Mouse (Mus musculus): Measurements from ENCODE around the gene Trim2.

The Trim2 gene

DNA sequence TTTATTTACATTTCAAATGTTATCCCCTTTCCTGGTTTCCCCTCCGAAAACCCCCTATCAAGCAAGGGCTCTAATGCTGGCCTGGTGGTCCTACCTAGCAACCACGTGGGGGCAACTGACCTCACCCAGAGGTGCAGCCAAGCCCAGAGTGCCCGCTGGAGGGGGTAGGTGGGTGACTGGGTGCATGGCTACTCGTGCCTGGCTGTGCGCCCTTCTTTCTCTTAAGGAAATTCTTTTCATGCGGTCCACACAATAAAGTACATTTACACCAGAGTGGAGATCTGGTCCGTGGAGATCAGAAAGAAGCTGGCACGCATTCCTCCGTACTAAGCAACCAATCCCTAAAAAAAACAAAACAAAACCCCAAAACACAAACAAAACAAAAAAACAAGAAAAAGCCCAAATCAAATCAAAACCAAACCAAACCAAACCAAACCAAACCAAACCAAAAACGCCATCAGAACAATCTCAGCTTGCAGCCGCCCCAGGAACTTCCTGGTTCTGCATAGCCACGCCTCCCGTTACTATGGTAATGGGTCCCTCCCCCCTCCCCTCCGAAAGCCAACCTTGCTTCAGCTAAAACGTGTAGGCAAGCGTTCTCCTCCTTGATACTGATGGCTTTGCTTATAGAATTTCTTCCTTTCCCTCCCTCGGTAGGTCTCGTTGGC lies 78.3 kb downstream of the Trim2 start:
- in situ Hi-C loops (cut with MboI): no loop called here

DNA sequence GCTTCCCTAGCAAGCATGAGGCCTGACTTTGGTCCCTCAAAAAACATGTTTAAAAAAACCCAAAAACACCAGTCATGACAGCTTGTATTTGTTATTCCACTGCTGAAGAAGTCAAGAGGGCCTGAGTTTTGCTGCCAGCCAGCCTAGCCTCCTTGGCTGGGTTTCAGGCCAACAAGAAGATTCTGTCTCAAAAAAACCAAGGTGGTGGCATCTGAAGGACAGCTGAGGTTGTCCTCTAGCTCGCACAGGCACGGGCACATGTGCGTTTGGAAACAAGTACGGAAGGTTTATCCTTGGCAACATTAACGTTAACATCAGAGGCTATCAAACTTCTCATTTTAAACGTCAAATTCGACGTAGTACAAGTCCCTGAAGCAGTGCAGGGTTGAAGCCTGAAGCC lies 79.0 kb downstream of the Trim2 start:
- in situ Hi-C loops (cut with MboI): no loop called here

DNA sequence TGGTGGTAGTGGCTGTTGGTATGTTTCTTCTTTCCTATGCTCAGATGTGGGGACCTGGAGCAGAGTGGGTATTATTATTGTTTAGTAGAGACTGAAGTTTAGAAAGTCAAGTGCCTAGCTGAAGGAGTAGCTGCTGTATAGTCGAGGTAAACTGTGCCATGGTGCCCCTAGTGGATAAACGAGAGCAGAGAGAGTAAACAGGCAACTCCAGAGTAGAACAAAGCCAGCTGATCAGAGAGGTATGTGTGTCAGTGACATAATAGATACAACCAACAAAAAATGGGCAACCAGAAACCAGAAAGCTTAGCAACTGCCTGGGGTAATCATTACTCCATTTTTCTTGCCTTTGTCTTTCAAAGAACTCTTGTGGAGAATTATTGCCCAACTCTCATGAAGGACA lies 81.7 kb downstream of the Trim2 start:
- in situ Hi-C loops (cut with MboI): no loop called here

DNA sequence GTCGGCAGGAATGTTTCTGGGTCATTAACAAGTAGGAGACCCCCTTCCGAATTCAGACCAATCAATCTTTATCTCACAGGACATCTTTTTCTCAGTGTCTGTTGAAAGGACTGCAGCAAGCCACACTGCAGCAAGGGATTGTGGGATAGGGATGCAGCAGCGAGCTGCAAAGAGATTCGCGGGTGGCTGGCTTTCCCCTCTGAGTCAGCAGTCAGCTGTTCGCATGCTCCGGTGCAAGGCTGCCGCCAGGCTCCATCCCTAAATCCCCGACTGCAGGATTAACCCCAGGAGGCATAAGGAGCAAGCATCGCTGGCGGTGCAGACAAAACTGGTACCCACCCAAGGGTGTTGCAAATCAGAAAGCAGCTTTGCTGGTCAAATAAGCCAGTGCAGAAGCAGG lies 85.9 kb downstream of the Trim2 start:
- in situ Hi-C loops (cut with MboI): no loop called here

DNA sequence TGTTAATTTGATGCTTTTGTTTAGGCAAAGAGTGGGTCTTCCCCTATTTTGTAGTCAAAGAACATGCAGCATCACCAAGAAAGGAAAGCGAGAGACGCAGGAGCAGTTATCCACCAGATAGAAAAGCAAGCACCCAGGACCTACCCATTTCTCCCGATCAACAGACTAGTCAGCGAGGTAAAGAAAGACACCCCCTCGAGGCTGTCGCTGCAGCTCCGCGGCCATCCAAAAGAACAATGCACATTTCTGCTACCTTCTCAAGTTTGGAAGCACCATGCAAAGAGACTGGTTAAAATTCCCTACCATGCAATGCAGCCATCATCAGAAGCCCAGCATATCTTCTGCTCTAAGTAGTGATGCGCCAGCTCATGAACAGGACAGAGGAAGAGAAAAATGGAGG lies 86.4 kb downstream of the Trim2 start:
- in situ Hi-C loops (cut with MboI): no loop called here

DNA sequence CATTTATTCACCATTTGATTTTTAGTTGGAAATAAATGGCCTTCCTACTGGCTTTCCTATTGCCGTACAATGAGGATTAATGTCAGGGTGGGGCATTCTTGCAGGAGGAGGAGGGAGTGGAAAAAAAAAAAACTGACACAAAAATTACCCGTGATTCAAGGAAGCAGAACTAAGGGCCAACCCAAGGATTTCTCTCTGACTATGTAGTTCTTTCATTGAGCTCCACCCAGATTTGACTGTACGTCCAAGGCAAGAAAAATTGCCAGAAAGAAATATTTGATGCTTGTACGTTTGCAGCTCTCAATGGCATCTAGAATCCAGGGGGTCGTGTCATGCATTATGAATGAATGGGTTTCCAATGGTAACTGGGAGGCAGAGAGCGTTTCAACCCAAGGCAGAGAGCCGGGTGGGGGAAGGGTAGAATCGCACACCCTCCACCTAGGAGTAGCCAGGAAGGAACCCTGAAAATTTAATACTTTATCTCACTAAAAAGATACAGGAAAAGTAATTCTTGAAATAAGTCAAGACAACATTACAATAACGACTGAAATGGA lies 86.9 kb downstream of the Trim2 start:
- in situ Hi-C loops (cut with MboI): no loop called here

DNA sequence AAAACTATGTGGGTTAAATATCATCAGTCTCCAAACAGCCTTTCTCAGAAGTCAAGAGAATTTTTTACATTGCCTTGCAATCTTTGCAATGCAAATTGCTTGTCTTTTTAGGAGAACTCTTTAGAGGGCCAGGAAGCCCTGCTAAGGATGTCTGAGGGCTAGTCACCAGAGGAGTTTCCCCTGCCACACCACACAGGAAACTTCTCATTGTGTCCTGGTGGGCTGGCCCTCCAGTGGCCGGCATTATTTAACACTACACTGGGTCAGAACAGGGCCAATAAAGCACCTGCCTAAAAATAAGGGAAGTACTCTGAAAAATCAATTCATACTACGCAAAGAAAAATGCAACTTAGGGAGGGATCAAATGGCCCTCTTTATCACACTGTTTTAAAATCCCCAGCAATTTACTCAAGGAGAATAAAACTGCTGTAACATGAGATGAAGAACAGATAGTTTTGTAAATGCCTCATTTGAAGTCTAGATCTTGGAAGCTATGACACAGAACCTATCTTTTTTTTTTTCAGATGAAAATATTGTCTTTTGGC lies 87.4 kb downstream of the Trim2 start:
- in situ Hi-C loops (cut with MboI): no loop called here

DNA sequence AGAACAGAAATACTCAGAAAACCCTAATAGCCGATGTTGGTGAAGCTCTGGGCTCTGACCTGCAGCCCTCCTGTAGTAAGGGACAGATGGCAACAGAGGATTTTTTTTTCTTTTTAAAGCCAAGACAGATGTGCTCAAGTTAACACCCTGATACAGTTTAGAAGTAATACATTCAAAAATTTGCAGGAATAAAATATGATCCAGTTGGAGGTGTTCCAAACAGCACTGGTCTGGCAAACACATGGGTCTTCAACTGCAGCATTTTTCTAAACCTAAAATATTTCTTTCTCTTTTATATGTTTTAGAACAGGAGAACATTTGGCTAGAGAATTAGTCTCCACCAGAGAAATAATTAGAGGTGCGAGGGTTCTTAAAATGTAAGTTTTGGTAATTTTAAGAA lies 88.2 kb downstream of the Trim2 start:
- in situ Hi-C loops (cut with MboI): no loop called here

DNA sequence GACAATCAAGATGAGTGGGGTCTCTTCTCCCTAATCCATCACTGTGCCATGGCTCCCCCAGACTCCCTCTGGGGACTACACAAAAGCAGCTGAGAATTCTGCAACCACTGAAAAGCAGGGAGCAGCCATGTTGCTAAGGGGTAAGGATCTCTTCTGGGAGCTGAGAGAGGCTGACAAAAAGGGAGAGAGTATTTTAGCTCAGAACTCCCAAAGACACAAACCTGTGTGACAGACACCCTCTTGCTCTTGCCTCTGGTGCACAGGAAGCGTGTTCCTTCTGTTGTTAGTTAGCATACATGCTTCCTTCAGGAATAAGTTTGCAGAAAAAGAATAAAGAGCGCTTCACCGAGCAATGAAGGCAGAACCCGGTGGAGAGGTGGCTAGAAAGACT lies 88.7 kb downstream of the Trim2 start:
- in situ Hi-C loops (cut with MboI): no loop called here

DNA sequence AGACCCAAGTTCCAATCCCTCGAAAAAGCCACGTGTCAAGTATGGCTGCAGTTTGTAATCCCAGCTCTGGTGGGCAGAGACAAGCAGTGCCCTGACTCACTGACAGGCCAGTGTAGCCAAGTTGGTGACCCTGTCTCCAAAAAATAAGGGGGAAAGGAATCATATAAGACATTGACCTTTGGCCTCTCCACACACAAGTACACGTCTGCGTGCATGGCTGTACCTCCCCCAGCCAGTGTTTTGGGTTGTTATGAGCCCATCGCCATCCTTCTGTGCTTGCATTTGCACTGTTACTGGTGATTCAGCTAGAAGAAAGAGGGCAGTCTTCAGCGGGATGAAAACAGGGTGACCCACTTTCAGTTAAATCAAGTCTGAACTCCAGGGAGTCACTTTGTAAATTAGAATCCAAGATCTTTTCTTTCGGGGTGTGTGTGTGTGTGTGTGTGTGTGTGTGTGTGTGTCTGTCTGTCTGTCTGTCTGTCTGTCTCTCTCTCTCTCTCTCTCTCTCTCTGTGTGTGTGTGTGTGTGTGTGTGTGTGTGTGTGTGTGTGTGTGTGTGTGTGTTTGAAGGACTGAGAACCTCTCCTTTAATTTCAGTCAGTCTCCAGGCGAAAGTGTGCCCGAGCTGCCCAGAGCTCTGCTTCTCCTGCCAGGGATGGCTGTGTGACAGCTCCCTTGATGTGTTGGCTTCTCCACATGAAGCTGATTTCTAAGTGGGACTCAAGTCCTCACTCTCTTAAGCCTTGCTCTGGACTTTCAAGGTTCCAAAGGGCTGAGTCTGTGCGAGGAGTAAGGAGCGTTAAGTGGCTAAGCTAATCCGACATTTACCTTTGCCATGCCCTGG lies 89.3 kb downstream of the Trim2 start:
- in situ Hi-C loops (cut with MboI): no loop called here

DNA sequence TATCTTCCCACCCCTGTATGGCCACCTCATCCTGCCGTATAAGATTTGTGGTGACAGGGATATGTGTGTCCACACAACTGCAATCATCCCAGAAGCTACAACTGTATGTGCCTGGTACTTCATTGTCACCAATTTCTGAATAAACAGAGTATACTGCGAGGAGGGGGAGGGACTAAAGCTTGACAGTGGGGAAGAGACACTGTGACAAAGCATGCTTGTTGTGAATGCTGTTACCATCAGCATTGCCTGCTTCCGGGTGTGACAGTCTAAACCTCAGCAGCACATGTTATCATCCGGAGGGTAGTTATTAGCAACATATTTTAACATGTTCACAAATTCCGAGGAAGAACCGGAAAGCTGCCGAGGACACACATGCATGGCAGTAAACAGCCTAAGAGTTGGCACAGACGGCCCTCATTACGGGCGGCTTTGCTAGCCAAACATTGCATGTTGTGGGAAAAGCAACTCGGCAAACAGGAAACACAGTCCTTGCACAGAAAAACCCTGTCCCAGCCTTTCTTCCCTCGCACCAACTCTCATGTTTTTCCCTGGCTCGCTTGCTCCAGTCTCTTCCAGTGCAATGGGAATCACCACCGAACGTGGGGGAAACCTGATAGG lies 90.8 kb downstream of the Trim2 start:
- in situ Hi-C loops (cut with MboI): no loop called here

DNA sequence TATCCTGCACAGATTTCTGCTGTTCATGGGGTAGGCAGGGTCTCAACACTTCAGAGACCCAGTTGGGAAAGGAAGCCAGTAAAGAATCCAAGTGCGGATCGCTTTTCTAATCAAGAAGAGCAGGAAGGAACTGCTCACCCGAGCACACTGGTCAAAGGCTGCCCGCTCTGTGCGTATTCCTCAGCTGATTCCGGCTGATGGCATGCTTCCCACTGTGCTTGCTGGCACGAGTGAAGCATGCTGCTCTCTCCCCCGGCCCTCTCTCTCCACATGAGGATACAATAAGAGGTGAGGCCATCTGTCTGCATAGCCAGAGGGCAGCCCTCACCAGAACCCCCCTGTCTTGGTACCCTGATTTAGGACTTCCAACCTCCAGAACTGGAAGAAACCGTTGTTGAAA lies 91.4 kb downstream of the Trim2 start:
- in situ Hi-C loops (cut with MboI): no loop called here

DNA sequence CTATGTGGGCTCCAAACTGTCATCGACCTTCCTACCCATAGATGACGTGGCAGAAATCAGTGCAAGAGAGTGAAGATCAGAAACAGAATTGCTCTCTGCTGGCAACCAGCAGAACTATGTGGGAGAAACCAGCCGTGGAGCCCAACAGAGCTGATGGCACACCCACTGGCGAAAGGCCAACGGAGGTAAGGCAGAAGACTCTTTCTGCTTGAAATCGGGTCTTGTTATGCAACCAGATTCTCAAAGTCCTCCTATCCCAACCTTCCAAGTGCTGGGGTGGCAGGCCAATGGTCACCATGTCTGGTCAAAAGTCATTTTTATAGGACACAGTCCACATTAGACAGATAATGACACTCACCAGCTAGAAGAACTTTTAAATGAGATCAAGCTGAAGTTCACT lies 92.2 kb downstream of the Trim2 start:
- in situ Hi-C loops (cut with MboI): no loop called here

DNA sequence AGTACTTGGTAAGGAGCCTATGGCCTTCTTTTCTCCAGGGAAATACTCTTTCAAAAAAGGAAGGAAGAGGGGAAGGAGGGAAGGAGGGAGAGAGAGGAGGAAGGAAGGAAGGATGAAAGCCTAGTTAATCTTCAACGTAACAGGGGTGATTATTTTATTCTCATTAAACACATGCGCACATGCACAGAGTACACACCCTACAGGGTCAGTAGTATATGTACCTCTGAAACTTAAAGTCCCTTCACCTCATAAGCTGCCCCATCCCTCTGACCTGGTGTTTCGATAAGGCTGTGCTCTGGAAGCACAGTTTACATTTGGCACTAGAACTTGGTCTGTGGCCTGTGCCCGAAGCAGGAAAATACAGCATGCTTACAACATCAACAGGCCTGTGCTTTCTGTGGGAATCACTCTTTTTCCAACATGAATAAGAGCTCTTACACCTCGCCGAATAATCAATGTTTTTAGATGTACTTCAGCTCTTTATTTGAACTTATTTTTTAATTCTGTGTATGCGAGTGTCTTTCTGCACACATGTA lies 95.3 kb downstream of the Trim2 start:
- in situ Hi-C loops (cut with MboI): no loop called here

DNA sequence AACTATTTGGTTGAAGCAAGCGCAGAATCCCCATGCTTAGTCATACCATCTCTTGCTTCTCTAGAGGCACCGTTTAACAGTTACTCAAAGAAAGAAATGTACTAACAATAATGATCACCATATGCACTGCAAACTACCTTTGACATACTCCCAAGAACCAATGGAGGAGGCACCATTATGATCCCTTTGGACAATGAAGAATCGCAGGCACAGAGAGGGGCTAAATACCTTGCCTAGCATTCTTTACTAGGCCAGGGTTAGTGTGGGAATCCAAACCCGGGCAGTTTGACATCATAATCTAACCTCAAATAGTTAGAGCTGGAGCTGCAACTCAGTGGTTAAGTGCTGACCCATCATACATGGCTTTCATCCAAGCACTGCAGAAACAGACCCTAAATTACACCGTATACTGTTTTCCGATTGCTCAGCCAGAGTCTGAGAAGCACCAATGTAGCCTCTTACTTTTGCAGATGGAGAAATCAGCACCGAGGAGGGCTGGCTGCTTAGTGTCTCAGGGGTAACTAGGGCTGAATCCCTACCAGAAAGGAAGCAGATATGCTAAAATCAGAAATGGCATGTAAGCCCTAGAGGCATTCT lies 97.7 kb downstream of the Trim2 start:
- in situ Hi-C loops (cut with MboI): no loop called here

DNA sequence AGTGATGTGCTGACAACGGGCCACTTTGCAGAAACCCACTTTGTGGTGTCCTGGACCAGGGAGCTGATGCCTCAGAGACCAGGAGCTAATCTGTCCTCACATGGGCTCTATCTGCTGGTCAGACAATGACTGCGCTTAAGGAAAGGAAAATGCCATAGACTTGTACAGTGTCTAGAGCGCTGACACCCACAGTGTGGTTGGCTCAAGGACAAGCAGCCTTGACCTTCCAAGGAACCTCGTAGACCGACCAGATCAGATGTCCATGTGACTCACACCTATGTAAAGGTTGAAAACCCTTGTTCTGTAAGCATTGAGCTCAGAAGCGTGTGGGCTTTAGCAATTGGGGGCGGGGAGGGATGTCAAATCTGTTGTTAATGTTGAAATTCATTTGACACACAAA lies 98.2 kb downstream of the Trim2 start:
- in situ Hi-C loops (cut with MboI): no loop called here

DNA sequence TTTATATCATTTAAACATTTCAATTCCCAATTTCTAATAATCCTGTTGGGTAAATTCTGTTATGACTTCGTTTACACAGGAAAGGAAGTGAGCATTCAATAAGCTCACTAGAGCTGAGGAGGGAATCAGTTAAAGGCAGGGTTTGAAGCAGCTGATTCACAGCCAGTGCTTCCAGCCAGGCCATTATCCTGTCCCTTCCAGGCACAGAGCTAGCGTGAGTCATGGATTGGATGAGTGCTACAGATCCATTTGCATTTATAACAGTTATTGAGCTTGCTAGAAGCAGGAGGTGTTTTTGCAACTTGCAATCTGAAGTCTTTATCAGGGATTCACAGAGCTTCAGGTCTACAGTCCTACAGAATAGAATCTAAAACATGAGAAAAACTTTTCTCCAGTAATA lies 99.3 kb downstream of the Trim2 start:
- in situ Hi-C loops (cut with MboI): no loop called here

DNA sequence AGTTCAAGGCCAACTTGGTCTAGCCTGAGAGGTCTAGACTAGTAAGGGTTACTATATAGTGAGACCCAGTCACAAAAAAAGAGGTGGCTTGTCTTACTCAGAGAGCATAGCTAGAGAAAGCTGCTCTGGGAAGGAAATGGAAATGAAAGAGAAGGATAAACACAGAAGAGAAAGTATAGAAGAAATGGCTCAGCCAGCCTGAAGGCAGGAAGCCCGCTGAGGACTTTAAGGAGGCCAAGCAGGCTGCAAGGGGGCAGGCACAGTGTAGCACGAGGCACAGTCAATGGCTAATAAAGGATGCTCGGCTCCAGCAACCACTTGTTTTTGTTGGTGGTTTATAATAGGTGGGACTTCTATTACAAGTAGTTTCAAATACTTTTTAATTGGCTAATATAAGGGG lies 100.6 kb downstream of the Trim2 start:
- in situ Hi-C loops (cut with MboI): no loop called here

DNA sequence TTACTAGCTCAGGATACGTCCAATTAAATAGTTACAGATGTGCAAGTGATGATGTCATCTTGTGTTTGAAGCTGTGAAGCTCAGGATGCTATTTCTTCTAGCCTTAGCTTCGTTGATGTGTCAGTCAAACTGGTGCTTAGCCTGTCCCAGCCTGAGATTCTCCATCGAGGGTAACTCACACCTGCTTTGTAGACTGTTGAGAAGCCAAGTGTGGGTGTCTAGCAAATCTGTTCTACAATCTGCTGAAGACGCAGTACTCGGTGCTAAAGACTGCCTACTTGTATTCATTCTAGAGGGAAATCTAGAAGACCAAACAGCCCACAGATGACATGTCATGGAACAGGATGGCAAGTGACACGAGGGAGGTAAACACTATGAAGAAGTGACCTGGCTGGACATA lies 101.0 kb downstream of the Trim2 start:
- in situ Hi-C loops (cut with MboI): no loop called here

DNA sequence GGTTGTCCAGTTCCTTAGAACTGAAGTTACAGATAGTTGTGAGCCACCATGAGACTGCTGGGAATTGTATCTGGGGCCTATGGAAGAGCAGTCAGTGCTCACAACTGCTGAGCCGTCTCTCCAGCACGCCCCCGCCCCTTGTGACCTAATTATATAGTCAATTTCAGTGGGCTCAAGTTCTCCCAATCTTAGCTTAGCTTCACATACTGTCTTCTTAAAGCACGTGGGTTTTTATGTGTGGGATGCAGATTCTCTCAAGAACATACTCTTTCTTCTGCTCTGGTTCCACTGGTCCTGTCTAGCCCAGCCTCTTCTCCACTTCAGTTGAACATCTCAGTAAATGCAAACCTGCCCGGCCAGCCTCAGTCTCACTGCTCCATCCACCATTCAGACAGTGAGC lies 102.0 kb downstream of the Trim2 start:
- in situ Hi-C loops (cut with MboI): no loop called here

DNA sequence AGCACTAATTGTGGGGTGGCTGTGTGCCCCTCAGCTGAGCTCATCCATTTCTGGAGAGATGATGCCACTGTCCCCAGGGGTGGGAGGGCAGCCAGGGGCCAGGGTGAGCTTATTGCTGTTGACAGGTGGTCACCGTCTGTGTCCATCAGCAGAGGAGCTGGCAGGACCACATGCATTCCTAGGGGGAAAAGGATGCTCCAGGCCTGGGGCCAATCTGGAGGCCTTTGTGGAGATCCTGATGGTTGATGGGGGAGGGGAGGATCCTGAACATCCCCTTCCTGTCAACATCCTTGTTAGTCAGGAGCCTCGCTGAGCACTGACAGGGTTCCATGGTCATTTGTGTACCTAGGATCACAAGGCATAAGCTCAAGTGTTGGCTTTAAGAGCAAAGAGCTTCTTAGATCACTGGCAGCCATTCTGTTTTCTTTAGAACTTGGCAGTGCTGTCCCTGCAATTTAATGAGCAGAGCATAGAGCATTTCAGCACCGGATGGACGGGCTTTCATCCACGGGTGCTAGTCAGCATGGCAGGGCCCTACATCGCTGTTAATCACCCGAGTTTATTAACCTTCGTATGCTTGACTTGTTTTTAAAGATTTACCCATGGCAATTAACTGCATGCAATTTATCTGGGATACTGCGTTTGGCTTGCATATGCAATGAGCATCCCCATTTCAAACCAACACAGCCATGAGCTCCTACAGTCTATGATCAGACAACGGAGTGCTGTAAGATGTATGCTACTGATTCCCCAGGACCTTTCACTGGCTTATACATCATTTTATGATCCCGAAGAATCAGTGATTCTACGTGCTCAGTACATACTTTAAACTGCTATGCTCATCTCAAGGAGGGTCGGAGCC lies 105.9 kb downstream of the Trim2 start:
- in situ Hi-C loops (cut with MboI): no loop called here
